In genomic region chr11:108217043-108217442, GRCm38 (mm10) we compare ENCODE assay signal across 20 mouse cellular contexts.
DNase-seq lines count a peak whose midpoint lies in the region; ATAC-seq and TF ChIP-seq lines count a peak whose summit lies in the region.
"Had no signal": no experiment of that assay in that cellular context is flagged by ENCODE, and none has a peak within 500 bp of the region (broad histone marks: within the 10 kb centered on the region; RNA-seq: fewer than 3 reads in every experiment).

No protein-coding gene starts in this region.

- TF ChIP-seq POLR2A in embryonic fibroblast, embryonic 13.5 days (IDR thresholded peaks at IDR 0.05; ENCODE audit: low read depth, low read length), result no peak

- peaks cover 23% of the 10 kb centered on the region for H3K4me1 ChIP-seq in embryonic facial prominence, embryonic 12.5 days
- H3K4me1 ChIP-seq in embryonic facial prominence, embryonic 10.5 days, result peaks cover 18% of the 10 kb centered on the region
- H3K4me1 ChIP-seq in midbrain, embryonic 14.5 days (ENCODE audit: control insufficient read depth, insufficient read depth, low read length), result peaks cover 8% of the 10 kb centered on the region; the same call in 1 of the 2 replicates
- H3K4me1 ChIP-seq in midbrain, embryonic 13.5 days (replicated peaks), result peaks cover 17% of the 10 kb centered on the region
- peaks cover 25% of the 10 kb centered on the region for H3K4me1 ChIP-seq in embryonic fibroblast, embryonic 13.5 days (ENCODE audit: control insufficient read depth, insufficient read depth, low read length)
- H3K4me1 ChIP-seq in stomach, postnatal 0 days (replicated peaks; ENCODE audit: control insufficient read depth, insufficient read depth), result peaks cover 3% of the 10 kb centered on the region; the same call in 1 of the 2 replicates
- peaks cover 2% of the 10 kb centered on the region; the same call in 1 of the 2 replicates for H3K4me1 ChIP-seq in lung, postnatal 0 days (ENCODE audit: insufficient read depth, low read depth, low read length)
- H3K4me1 ChIP-seq in forebrain, postnatal 0 days (ENCODE audit: insufficient read depth), result peaks cover 16% of the 10 kb centered on the region

- no peaks in the 10 kb centered on the region for H3K9me3 ChIP-seq in embryonic facial prominence, embryonic 12.5 days
- H3K9me3 ChIP-seq in embryonic facial prominence, embryonic 10.5 days, result no peaks in the 10 kb centered on the region
- H3K9me3 ChIP-seq in midbrain, embryonic 14.5 days (ENCODE audit: control insufficient read depth, low read length), result no peaks in the 10 kb centered on the region
- no peaks in the 10 kb centered on the region for H3K9me3 ChIP-seq in midbrain, embryonic 13.5 days
- H3K9me3 ChIP-seq in stomach, postnatal 0 days (ENCODE audit: control insufficient read depth, low read length), result no peaks in the 10 kb centered on the region
- H3K9me3 ChIP-seq in lung, postnatal 0 days (ENCODE audit: low read length), result no peaks in the 10 kb centered on the region
- H3K9me3 ChIP-seq in forebrain, postnatal 0 days (ENCODE audit: low read length), result no peaks in the 10 kb centered on the region
- H3K9me3 ChIP-seq: hindbrain, embryonic 10.5 days; liver, embryonic 13.5 days; lung, embryonic 15.5 days; midbrain, embryonic 12.5 days had no signal

- H3K36me3 ChIP-seq in embryonic facial prominence, embryonic 12.5 days, result no peaks in the 10 kb centered on the region
- H3K36me3 ChIP-seq in embryonic facial prominence, embryonic 10.5 days (replicated peaks), result no peaks in the 10 kb centered on the region
- no peaks in the 10 kb centered on the region for H3K36me3 ChIP-seq in midbrain, embryonic 14.5 days (ENCODE audit: control insufficient read depth, insufficient read depth, low read length)
- H3K36me3 ChIP-seq in midbrain, embryonic 13.5 days, result no peaks in the 10 kb centered on the region
- H3K36me3 ChIP-seq in stomach, postnatal 0 days (ENCODE audit: control insufficient read depth, insufficient read depth, low read length), result no peaks in the 10 kb centered on the region
- no peaks in the 10 kb centered on the region for H3K36me3 ChIP-seq in lung, postnatal 0 days (ENCODE audit: insufficient read depth, low read length)
- no peaks in the 10 kb centered on the region for H3K36me3 ChIP-seq in forebrain, postnatal 0 days (ENCODE audit: insufficient read depth)
- H3K36me3 ChIP-seq: G1E; hindbrain, embryonic 10.5 days; liver, embryonic 13.5 days; lung, embryonic 15.5 days; midbrain, embryonic 12.5 days had no signal

- H3K27me3 ChIP-seq in embryonic facial prominence, embryonic 12.5 days, result no peaks in the 10 kb centered on the region
- no peaks in the 10 kb centered on the region for H3K27me3 ChIP-seq in embryonic facial prominence, embryonic 10.5 days (replicated peaks; ENCODE audit: low read depth, poor library complexity, severe bottlenecking)
- H3K27me3 ChIP-seq in midbrain, embryonic 14.5 days (ENCODE audit: control insufficient read depth, insufficient read depth, low read length), result no peaks in the 10 kb centered on the region
- H3K27me3 ChIP-seq in midbrain, embryonic 13.5 days, result 0 out of 2 replicates have a peak, but pooled peaks cover 3% of the 10 kb centered on the region
- H3K27me3 ChIP-seq in stomach, postnatal 0 days (ENCODE audit: control insufficient read depth, insufficient read depth, low read length), result no peaks in the 10 kb centered on the region
- no peaks in the 10 kb centered on the region for H3K27me3 ChIP-seq in lung, postnatal 0 days (replicated peaks; ENCODE audit: insufficient read depth, low read length)
- no peaks in the 10 kb centered on the region for H3K27me3 ChIP-seq in forebrain, postnatal 0 days (ENCODE audit: insufficient read depth, low read length)
- H3K27me3 ChIP-seq: liver, embryonic 13.5 days; lung, embryonic 15.5 days had no signal

- no peak overlapping the region for H3K4me3 ChIP-seq in embryonic facial prominence, embryonic 12.5 days
- no peak overlapping the region for H3K4me3 ChIP-seq in embryonic facial prominence, embryonic 10.5 days
- H3K4me3 ChIP-seq in midbrain, embryonic 14.5 days (replicated peaks; ENCODE audit: low read depth, low read length), result no peak overlapping the region
- no peak overlapping the region for H3K4me3 ChIP-seq in midbrain, embryonic 13.5 days (replicated peaks)
- no peak overlapping the region for H3K4me3 ChIP-seq in embryonic fibroblast, embryonic 13.5 days (ENCODE audit: insufficient read depth, low read length)
- no peak overlapping the region for H3K4me3 ChIP-seq in stomach, postnatal 0 days (ENCODE audit: low read depth, low read length)
- no peak overlapping the region for H3K4me3 ChIP-seq in lung, postnatal 0 days (ENCODE audit: low read depth, low read length)
- no peak overlapping the region for H3K4me3 ChIP-seq in forebrain, postnatal 0 days (ENCODE audit: low read depth, low read length)
- H3K4me3 ChIP-seq: heart, adult 2 months; hindbrain, embryonic 10.5 days; liver, embryonic 13.5 days; lung, embryonic 15.5 days; midbrain, embryonic 12.5 days had no signal

- no peak overlapping the region for H3K4me2 ChIP-seq in embryonic facial prominence, embryonic 12.5 days (replicated peaks)
- H3K4me2 ChIP-seq in midbrain, embryonic 14.5 days (ENCODE audit: low read length), result no peak overlapping the region
- H3K4me2 ChIP-seq in midbrain, embryonic 13.5 days (replicated peaks), result no peak overlapping the region
- no peak overlapping the region for H3K4me2 ChIP-seq in stomach, postnatal 0 days (replicated peaks; ENCODE audit: low read depth)
- H3K4me2 ChIP-seq in lung, postnatal 0 days (replicated peaks; ENCODE audit: low read depth, low read length), result no peak overlapping the region
- no peak overlapping the region for H3K4me2 ChIP-seq in forebrain, postnatal 0 days (ENCODE audit: low read depth)
- H3K4me2 ChIP-seq: liver, embryonic 13.5 days; lung, embryonic 15.5 days; midbrain, embryonic 12.5 days had no signal

- no peak overlapping the region for H3K9ac ChIP-seq in embryonic facial prominence, embryonic 12.5 days
- no peak overlapping the region for H3K9ac ChIP-seq in midbrain, embryonic 14.5 days (replicated peaks; ENCODE audit: low read length)
- no peak overlapping the region for H3K9ac ChIP-seq in midbrain, embryonic 13.5 days (replicated peaks)
- H3K9ac ChIP-seq in stomach, postnatal 0 days (ENCODE audit: low read length), result no peak overlapping the region
- no peak overlapping the region for H3K9ac ChIP-seq in lung, postnatal 0 days (replicated peaks; ENCODE audit: low read depth)
- no peak overlapping the region for H3K9ac ChIP-seq in forebrain, postnatal 0 days
- H3K9ac ChIP-seq: liver, embryonic 13.5 days; lung, embryonic 15.5 days; midbrain, embryonic 12.5 days had no signal

- TF ChIP-seq CTCF in embryonic fibroblast, embryonic 13.5 days (IDR thresholded peaks at IDR 0.05; ENCODE audit: borderline replicate concordance, insufficient read depth, low read length), result no peak
- no peak for TF ChIP-seq CTCF in stomach, postnatal 0 days (IDR thresholded peaks at IDR 0.05; ENCODE audit: low read depth)
- no peak for TF ChIP-seq CTCF in lung, postnatal 0 days (IDR thresholded peaks at IDR 0.05)
- TF ChIP-seq CTCF in forebrain, postnatal 0 days (IDR thresholded peaks at IDR 0.05; ENCODE audit: low read depth), result no peak

- WGBS in embryonic facial prominence, embryonic 12.5 days, result 80% methylated on average over 8 of the region's 8 CpGs
- WGBS in embryonic facial prominence, embryonic 10.5 days, result 91% methylated on average over 8 of the region's 8 CpGs
- 59% methylated on average over 8 of the region's 8 CpGs for WGBS in midbrain, embryonic 14.5 days
- WGBS in midbrain, embryonic 13.5 days, result 67% methylated on average over 8 of the region's 8 CpGs
- 51% methylated on average over 8 of the region's 8 CpGs for WGBS in stomach, postnatal 0 days
- 66% methylated on average over 8 of the region's 8 CpGs for WGBS in lung, postnatal 0 days
- 79% methylated on average over 8 of the region's 8 CpGs for whole genome bisulfite sequencing in forebrain, postnatal 0 days

- peak; percentile 51 for TF ChIP-seq EP300 in stomach, postnatal 0 days (optimal IDR thresholded peaks at IDR 0.05)
- TF ChIP-seq EP300 in lung, postnatal 0 days (IDR thresholded peaks at IDR 0.05), result no peak

- DNase-seq in embryonic facial prominence, embryonic 10.5 days (ENCODE audit: low spot score), result no peak
- peak; percentile 53 for DNase-seq in midbrain, embryonic 14.5 days
- peak; percentile 37 for DNase-seq in stomach, postnatal 0 days (ENCODE audit: low spot score)
- no peak for DNase-seq in lung, postnatal 0 days (ENCODE audit: low spot score)
- no peak for DNase-seq in forebrain, postnatal 0 days
- DNase-seq: adrenal gland, adult 8-10 months; cerebellum, adult 11 months; cerebellum, postnatal 14 days; gastrocnemius, postnatal 14 days; heart, adult 2 months; kidney, postnatal 36 days; liver, embryonic 13.5 days had no signal

- ATAC-seq in embryonic facial prominence, embryonic 12.5 days (ENCODE audit: insufficient number of reproducible peaks, insufficient read depth, low FRiP score, low TSS enrichment), result no peak
- ATAC-seq in midbrain, embryonic 14.5 days (ENCODE audit: low FRiP score, low TSS enrichment), result no peak
- no peak for ATAC-seq in midbrain, embryonic 13.5 days
- 0 out of 2 replicates have a peak, but pooled peaks have one; percentile 58 for ATAC-seq in stomach, postnatal 0 days (ENCODE audit: low FRiP score, low TSS enrichment)
- ATAC-seq in lung, postnatal 0 days, result no peak
- ATAC-seq in forebrain, postnatal 0 days, result no peak
- ATAC-seq: inflammation-experienced regulatory T-cells, adult 6 months had no signal

- peak overlapping the region; percentile 52; the same call in 1 of the 2 replicates for H3K27ac ChIP-seq in embryonic facial prominence, embryonic 12.5 days
- H3K27ac ChIP-seq in embryonic facial prominence, embryonic 10.5 days (replicated peaks), result no peak overlapping the region
- no peak overlapping the region for H3K27ac ChIP-seq in midbrain, embryonic 14.5 days (replicated peaks; ENCODE audit: low read depth, low read length)
- H3K27ac ChIP-seq in midbrain, embryonic 13.5 days, result no peak overlapping the region
- H3K27ac ChIP-seq in embryonic fibroblast, embryonic 13.5 days (ENCODE audit: insufficient read depth, low read length), result peak overlapping the region; percentile 87
- H3K27ac ChIP-seq in stomach, postnatal 0 days (replicated peaks), result peak overlapping the region; percentile 45; the same call in 1 of the 2 replicates
- no peak overlapping the region for H3K27ac ChIP-seq in lung, postnatal 0 days (ENCODE audit: low read length)
- H3K27ac ChIP-seq in forebrain, postnatal 0 days (ENCODE audit: low read depth, low read length), result no peak overlapping the region
- H3K27ac ChIP-seq: heart, adult 2 months; hindbrain, embryonic 10.5 days; liver, embryonic 13.5 days; lung, embryonic 15.5 days; midbrain, embryonic 12.5 days had no signal

Comparison
In these comparisons a context has a peak if more than half of its experiments do, and no peak if none do; other contexts are left out.
1. H3K27ac ChIP-seq: peak in embryonic facial prominence, embryonic 12.5 days (single experiment), embryonic fibroblast, embryonic 13.5 days (single experiment) and stomach, postnatal 0 days (single experiment); none in embryonic facial prominence, embryonic 10.5 days (single experiment), midbrain, embryonic 14.5 days (single experiment), midbrain, embryonic 13.5 days (single experiment), lung, postnatal 0 days (single experiment) and forebrain, postnatal 0 days (single experiment).
2. DNase-seq: peak in midbrain, embryonic 14.5 days (single experiment) and stomach, postnatal 0 days (single experiment); none in embryonic facial prominence, embryonic 10.5 days (single experiment), lung, postnatal 0 days (single experiment) and forebrain, postnatal 0 days (single experiment).